Mouse (Mus musculus) frontal cortex, postnatal 14 days (tissue): ENCODE data around the gene Prkg2.

Experiments used
- DNase-seq, 2 experiments: peaks; one replicate each; pipeline ENCODE4 v3.0.0; 2022; ENCODE audit warnings: low spot score in 2 of 2

Gene Prkg2

DNA sequence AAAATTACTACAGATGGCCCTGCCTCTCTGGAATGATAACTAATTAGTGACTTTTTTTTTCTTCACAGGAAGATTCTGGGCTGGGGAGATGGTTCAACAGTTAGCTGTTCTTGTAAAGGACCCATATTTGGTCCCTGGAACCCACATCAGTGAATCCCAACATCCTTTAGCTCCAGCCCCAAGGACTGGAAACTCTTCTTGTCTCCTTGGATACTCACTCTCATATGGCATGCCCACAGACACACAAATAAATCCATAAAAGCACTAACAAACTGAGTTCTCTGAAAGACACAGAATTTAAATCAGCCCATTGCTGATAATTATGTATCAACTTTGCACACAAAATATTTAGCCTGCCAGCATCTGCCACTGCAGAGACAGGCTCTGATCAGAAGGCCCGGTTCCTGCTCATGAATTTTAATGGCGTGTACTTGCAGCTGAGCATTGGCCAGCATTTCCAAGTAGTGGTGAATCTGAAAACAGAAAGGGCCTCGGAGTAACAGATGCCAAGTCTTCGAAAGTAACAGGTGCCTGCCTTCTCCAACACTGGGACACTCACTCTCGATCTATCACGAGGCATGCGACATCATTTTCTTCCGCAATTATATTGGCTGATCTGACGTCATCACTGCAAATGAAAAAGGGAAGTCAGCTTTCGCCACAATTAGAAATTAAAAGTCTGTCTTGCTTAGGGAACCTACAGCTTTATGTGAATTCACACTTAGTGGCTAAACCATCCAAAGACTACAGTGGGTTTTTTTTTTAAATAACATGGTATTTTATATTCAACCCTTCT lies 61.1 kb downstream of the Prkg2 start:
- peak; percentile 32 to 33 for DNase-seq

GRCm38 (mm10) chr5:98966679-98967078 lies 70.5 kb downstream of the Prkg2 start:
- DNase-seq = no peak

GRCm38 (mm10) chr5:98965139-98965538 lies 72.0 kb downstream of the Prkg2 start:
- no peak for DNase-seq

DNA sequence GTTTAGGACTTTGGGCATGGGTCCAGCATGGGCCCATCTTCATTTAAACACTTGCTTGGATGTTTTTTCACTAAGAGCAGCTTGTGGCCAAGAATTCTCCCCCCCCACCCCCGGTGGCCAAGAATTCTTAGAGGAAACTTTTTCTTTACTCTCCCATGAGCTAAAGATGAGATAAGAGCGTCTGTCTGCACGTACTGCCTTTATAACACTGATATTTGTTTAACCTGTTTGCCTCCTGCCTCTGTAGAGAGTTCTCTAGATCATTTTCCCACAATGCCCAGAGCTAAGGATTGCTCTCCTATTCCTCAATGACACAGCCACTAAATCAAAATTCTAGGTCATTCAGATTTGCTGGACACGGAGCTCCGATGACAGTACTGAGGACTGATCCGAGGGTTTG lies 72.8 kb downstream of the Prkg2 start:
- no peak for DNase-seq

GRCm38 (mm10) chr5:98962472-98962871 lies 74.7 kb downstream of the Prkg2 start:
- DNase-seq = no peak

- no peak for DNase-seq
These were observed 81.6 kb downstream of the Prkg2 start for GRCm38 (mm10) chr5:98955576-98955975.

GRCm38 (mm10) chr5:98953386-98953785 lies 83.8 kb downstream of the Prkg2 start:
- no peak for DNase-seq

DNA sequence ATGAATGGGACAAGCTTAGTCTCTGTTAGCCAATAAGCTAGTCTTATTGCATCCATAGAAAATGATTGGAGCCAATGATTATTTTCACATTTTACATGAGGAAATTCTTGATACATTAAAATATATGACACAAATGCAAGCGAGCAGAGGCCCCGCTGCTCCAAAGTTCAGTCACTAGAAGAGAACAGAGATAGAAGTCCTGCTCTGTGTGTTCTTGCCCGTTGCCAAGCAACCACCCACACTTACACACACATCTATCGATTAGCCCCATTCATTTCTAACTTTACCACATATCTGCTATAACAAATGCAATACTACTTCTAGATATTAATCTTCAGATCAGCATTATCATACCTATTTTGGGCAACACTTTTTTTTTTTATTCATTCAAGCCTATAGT lies 85.6 kb downstream of the Prkg2 start:
- no peak for DNase-seq

GRCm38 (mm10) chr5:98950495-98951092 lies 86.6 kb downstream of the Prkg2 start:
- DNase-seq = no peak

DNA sequence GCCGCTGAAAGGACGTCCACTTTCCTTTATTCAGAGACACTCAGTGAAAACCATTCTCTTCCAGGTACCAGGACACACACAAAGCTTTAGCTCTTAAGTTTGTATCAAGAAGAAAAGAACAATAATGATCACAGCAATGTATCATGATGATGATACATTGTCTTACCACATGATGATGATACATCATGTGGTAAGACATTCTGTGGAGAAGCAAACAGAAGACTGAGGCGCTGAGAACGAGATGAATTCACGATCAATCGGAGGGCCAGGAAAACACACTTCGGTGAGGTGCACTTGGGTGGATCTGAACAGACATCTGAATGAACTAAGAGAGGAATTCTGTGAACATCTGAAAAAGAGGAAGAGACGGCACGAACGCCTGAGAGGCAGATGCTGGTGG lies 87.4 kb downstream of the Prkg2 start:
- no peak for DNase-seq

DNA sequence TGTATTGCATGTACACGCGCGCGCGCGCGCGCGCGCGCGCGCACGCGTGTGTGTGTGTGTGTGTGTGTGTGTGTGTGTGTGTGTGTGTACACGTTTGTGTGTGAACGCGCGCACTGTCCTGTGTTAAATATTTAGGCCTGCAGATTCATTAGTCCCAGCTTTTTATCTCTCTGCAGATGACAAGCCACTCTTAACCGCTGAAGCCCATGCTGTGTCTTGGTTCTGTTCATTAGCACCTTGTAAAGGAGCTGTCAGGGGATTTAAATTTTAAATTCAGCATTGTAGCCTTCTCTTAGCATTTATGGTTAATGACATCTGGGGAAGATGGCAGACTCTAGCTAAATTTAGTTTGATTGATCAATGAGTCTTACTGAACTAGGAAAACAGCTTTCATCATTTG lies 90.5 kb downstream of the Prkg2 start:
- DNase-seq = no peak

GRCm38 (mm10) chr5:98946117-98946620 lies 91.0 kb downstream of the Prkg2 start:
- DNase-seq = no peak

DNA sequence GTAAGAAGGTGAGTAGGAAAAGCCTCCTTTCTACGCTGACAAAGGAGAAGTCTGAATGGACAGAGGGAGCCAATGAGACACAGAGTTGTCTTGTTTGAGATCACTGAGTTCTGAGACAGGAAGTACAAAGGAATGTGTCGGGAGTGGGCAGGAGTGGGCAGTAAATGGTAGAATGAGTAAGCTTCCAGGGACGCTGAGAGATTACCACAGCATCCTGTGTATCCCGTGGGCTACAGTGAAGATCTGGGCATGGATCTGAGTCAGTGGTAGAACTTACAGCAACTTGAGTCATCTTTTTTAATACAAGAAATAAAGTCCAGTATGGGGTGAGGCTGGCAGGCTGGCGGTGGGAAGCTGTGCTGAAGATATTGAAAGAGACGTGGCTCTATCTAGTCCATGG lies 93.4 kb downstream of the Prkg2 start:
- DNase-seq = no peak

- no peak for DNase-seq
These were observed 96.4 kb downstream of the Prkg2 start for GRCm38 (mm10) chr5:98940731-98941130.

- DNase-seq = no peak
These were observed 97.4 kb downstream of the Prkg2 start for GRCm38 (mm10) chr5:98939631-98940208.

- no peak for DNase-seq
These were observed 98.0 kb downstream of the Prkg2 start for GRCm38 (mm10) chr5:98939116-98939515.

DNA sequence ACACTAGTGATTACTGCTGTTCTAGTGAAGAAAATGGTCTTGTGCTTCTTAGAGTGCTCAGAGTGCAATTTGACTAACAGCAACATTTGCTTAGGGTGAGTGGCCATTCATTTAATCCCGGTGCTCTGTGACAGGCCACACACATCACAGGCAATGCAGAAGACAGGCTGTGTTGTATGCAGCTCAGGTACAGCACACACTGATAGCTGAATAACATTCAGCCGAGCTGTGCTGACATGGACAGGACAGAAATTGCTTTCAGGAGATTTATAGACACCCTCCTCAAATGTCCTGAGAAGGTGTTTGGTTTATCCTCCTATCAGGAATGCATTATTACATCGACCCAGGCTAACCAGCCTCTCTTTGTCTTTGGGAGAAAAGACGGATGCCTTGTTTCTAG lies 99.3 kb downstream of the Prkg2 start:
- DNase-seq = no peak

DNA sequence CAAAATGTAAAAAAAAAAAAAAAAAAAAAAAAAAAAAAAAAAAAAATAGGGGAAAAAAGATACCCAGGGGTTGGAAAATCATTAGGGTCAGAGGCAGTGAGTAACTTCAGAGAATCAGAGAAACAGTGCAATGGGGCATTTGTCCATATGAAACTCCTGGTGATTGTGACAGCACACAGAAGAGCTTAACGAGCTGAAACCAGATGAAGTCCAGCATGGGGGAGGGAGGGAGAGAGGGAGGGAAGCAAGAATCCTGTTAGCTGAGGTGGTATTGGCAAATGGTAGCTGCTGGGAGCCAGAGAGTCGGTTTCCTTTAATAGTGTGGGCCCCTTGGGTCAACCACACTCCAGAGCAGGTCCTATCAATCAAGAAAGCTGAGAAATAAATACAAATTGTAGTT lies 100.5 kb downstream of the Prkg2 start:
- DNase-seq = no peak

DNA sequence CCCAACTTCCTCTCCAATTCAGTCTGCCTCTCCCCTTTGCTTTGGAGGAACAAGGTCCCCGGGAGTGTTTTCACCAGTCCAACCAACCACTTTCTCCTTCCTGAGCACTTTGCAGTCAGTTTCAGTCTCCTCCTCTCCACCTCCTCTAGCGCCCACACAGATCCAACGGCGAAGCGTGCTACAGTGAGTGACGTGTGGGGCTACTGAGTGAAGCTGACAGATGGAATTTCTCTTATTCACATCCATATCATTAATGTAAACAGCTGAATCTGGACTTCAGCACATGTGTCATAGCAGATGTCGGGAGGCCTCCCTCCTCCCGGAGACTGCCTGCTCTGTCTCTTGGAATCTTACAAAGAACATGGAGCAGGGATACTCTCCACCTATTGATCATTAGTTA lies 101.2 kb downstream of the Prkg2 start:
- DNase-seq = no peak

DNA sequence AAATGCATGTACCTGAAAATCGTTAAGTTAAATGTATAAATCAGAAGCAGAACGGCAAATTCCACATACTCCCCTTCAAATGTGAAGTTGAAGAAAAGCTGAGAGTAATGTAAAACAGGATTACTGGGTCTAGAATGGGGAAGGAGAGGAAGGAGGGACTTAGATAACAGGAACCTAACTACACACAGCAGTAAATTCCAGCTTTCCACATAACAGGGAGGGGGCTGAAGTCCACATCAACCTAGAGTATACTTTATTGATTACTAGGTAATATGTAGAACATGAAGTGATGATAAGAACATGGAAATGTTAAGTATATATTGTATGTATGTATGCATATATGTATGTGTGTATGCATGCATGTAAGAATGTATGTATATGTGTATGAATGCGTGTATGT lies 114.2 kb downstream of the Prkg2 start:
- DNase-seq = no peak

- no peak for DNase-seq
These were observed 115.5 kb downstream of the Prkg2 start for GRCm38 (mm10) chr5:98921608-98922007.

- DNase-seq = no peak
These were observed 118.4 kb downstream of the Prkg2 start for GRCm38 (mm10) chr5:98918716-98919115.

DNA sequence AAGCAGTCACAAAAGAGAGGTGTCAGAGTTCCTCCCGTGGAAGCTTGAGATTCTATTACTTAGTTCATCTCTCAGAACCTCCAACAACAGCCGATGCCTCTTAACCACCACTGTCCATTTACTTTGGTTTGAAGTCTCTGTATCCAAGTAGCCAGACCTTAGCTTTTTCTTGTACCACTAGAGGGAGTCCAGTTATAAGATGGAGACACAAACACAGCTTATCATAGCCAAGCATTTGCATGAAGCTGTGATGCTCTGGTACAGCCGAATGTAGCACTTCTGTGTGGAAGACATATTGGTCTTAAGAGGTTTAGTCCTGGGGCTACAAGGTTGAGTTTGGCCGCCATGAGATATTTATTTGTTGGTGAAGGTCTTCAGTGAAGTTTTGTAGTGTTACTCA lies 134.8 kb downstream of the Prkg2 start:
- no peak for DNase-seq
